Mouse (Mus musculus): Measurements from ENCODE around the gene Gpatch2.

GRCm38 (mm10) chr1:187226328-187227025, 11.2 kb downstream of the Gpatch2 start:
- no peak for TF ChIP-seq POLR2A (IDR thresholded peaks at IDR 0.05; ENCODE audit: insufficient read length, low read depth)
- no peak for TF ChIP-seq MYOD1 (IDR thresholded peaks at IDR 0.05; ENCODE audit: control insufficient read depth in 1 of 3, insufficient read length in 2 of 3, low read depth in 2 of 3)

Data from myocyte (in vitro differentiated cells).